Mouse (Mus musculus) midbrain, embryonic 12.5 days (tissue): Measurements from ENCODE around the gene Bace1. TPM values are rescaled to one million over a fixed set of nuclear protein-coding genes. Genes with fewer than 3 reads are reported as not detected.
A peak's percentile ranks its signal among the peaks of the same experiment; 100 is the strongest.
"Not testable (repeated sequence)": the region's sequence is repeated elsewhere in the genome, so short reads cannot be mapped to it uniquely, and the experiment has no call there.

Experiments used
- ATAC-seq: fragments of 200-750 bp; cut with Nextera tagmentation; 2 replicates; pipeline ENCODE4 v1.8.0; 2017; ENCODE audit warnings: low read depth, moderate TSS enrichment, moderate library complexity; ENCODE audit not compliant: low FRiP score
- H3K27ac ChIP-seq: fragments of 300-500 bp; sonication (generic); replicated peaks from 2 replicates; pipeline ENCODE4 v1.5.1; 2016; ENCODE audit warnings: mild to moderate bottlenecking
- H3K27me3 ChIP-seq: fragments of 300-500 bp; sonication (generic); 2 replicates; pipeline ENCODE4 v1.6.1; 2016; ENCODE audit warnings: mild to moderate bottlenecking
- H3K36me3 ChIP-seq: fragments of 300-500 bp; sonication (generic); 2 replicates; pipeline ENCODE4 v1.6.1; 2016
- H3K4me1 ChIP-seq: fragments of 300-500 bp; sonication (generic); 2 replicates; pipeline ENCODE4 v1.6.1; 2016
- H3K4me2 ChIP-seq: fragments of 300-500 bp; sonication (generic); replicated peaks from 2 replicates; pipeline ENCODE4 v1.6.1; 2016; ENCODE audit warnings: mild to moderate bottlenecking, moderate library complexity
- H3K4me3 ChIP-seq: fragments of 300-500 bp; sonication (generic); 2 replicates; pipeline ENCODE4 v1.5.1; 2016; ENCODE audit warnings: mild to moderate bottlenecking
- H3K9ac ChIP-seq: fragments of 300-500 bp; sonication (generic); replicated peaks from 2 replicates; pipeline ENCODE4 v1.6.1; 2016; ENCODE audit warnings: mild to moderate bottlenecking, moderate library complexity
- H3K9me3 ChIP-seq: fragments of 300-500 bp; sonication (generic); 2 replicates; pipeline ENCODE4 v1.6.1; 2016; ENCODE audit warnings: mild to moderate bottlenecking
- WGBS: fragments of 180-500 bp; shearing (Covaris S2); methylation state at CpG from one replicate; pipeline ENCODE4 v1.1.7; 2016; 5-methylcytosine and 5-hydroxymethylcytosine counted together
- polyA plus RNA-seq: library from polyadenylated mRNA; unstranded; fragments of >200 nt; fragmentation: Nextera tagmentation; extraction: Ambion mirVana; gene quantifications from 2 replicates; pipeline ENCODE4 v1.2.1, GENCODE M21; 2016

The Bace1 gene
- polyA plus RNA-seq, 1 experiment from 2014 or later: 37.7 TPM

GRCm38 (mm10) chr9:45839139-45839981, 980 bp downstream of the Bace1 start:
- H3K9ac ChIP-seq: peak overlapping the region; percentile 88
- H3K4me2 ChIP-seq: peak overlapping the region; percentile 83
- H3K4me1 ChIP-seq: peaks cover 33% of the 10 kb centered on the region
- H3K9me3 ChIP-seq: no peaks in the 10 kb centered on the region
- no peaks in the 10 kb centered on the region for H3K27me3 ChIP-seq
- peak overlapping the region; percentile 86 for H3K4me3 ChIP-seq
- no peaks in the 10 kb centered on the region for H3K36me3 ChIP-seq
- 0 out of 2 replicates have a peak overlapping the region, but pooled peaks have one; percentile 70 for H3K27ac ChIP-seq
- WGBS: 19% methylated on average over 17 of the region's 17 CpGs
- ATAC-seq: peak; percentile 39; the same call in 1 of the 2 replicates

- H3K27me3 ChIP-seq: no peaks in the 10 kb centered on the region
- H3K36me3 ChIP-seq: no peaks in the 10 kb centered on the region
- ATAC-seq: no peak
- no peaks in the 10 kb centered on the region for H3K9me3 ChIP-seq
- peak overlapping the region; percentile 88 for H3K9ac ChIP-seq
- H3K4me1 ChIP-seq: peaks cover 33% of the 10 kb centered on the region
- H3K4me3 ChIP-seq: peak overlapping the region; percentile 86
- WGBS: 79% methylated on average over 7 of the region's 7 CpGs
- H3K4me2 ChIP-seq: peak overlapping the region; percentile 83
- no peak overlapping the region for H3K27ac ChIP-seq
Observed at GRCm38 (mm10) chr9:45839982-45840300, 1.6 kb downstream of the Bace1 start.

- 73% methylated on average over 5 of the region's 5 CpGs for WGBS
- H3K9ac ChIP-seq: peak overlapping the region; percentile 88; the same call in 1 of the 2 replicates
- peak overlapping the region; percentile 86; the same call in 1 of the 2 replicates for H3K4me3 ChIP-seq
- H3K27me3 ChIP-seq: no peaks in the 10 kb centered on the region
- peak overlapping the region; percentile 83 for H3K4me2 ChIP-seq
- peaks cover 33% of the 10 kb centered on the region for H3K4me1 ChIP-seq
- no peak overlapping the region for H3K27ac ChIP-seq
- H3K36me3 ChIP-seq: no peaks in the 10 kb centered on the region
- no peak for ATAC-seq
- no peaks in the 10 kb centered on the region for H3K9me3 ChIP-seq
Observed at GRCm38 (mm10) chr9:45840331-45840730, 2.0 kb downstream of the Bace1 start.

- Histone ChIP-seq H3K9ac (no peak overlapping the region), H3K9me3 (no peaks in the 10 kb centered on the region), H3K4me1 (peaks cover 33% of the 10 kb centered on the region), H3K36me3 (no peaks in the 10 kb centered on the region), H3K4me2 (0 out of 2 replicates have a peak overlapping the region, but pooled peaks have one; percentile 83), H3K4me3 (no peak overlapping the region), H3K27me3 (no peaks in the 10 kb centered on the region), H3K27ac (no peak overlapping the region)
- WGBS: 84% methylated on average over 6 of the region's 6 CpGs
- no peak for ATAC-seq
Observed at GRCm38 (mm10) chr9:45841458-45841857, 3.1 kb downstream of the Bace1 start.

- no peak overlapping the region for H3K27ac ChIP-seq
- 81% methylated on average over 5 of the region's 5 CpGs for WGBS
Observed at GRCm38 (mm10) chr9:45843007-45843406, 4.6 kb downstream of the Bace1 start.

GRCm38 (mm10) chr9:45843780-45844179, 5.4 kb downstream of the Bace1 start:
- Histone ChIP-seq H3K27me3 (no peaks in the 10 kb centered on the region), H3K27ac (no peak overlapping the region), H3K9me3 (no peaks in the 10 kb centered on the region), H3K36me3 (no peaks in the 10 kb centered on the region), H3K4me2 (no peak overlapping the region), H3K4me1 (peaks cover 30% of the 10 kb centered on the region), H3K4me3 (no peak overlapping the region), H3K9ac (no peak overlapping the region)
- no peak for ATAC-seq
- WGBS: 90% methylated on average over 1 of the region's 1 CpGs

More at GRCm38 (mm10) chr9:45843007-45843406, 4.6 kb downstream of the Bace1 start:
- H3K4me2 ChIP-seq: no peak overlapping the region
- no peak overlapping the region for H3K9ac ChIP-seq
- H3K9me3 ChIP-seq: no peaks in the 10 kb centered on the region
- no peak overlapping the region for H3K4me3 ChIP-seq
- H3K4me1 ChIP-seq: peaks cover 31% of the 10 kb centered on the region
- no peak for ATAC-seq
- H3K36me3 ChIP-seq: no peaks in the 10 kb centered on the region
- H3K27me3 ChIP-seq: no peaks in the 10 kb centered on the region

GRCm38 (mm10) chr9:45845541-45845940, 7.2 kb downstream of the Bace1 start:
- Histone ChIP-seq H3K4me2 (no peak overlapping the region), H3K27me3 (no peaks in the 10 kb centered on the region), H3K9ac (no peak overlapping the region), H3K4me3 (no peak overlapping the region), H3K36me3 (no peaks in the 10 kb centered on the region), H3K9me3 (no peaks in the 10 kb centered on the region), H3K27ac (no peak overlapping the region), H3K4me1 (peaks cover 13% of the 10 kb centered on the region)
- WGBS: 89% methylated on average over 3 of the region's 3 CpGs
- no peak for ATAC-seq

GRCm38 (mm10) chr9:45846176-45846575, 7.8 kb downstream of the Bace1 start:
- H3K36me3 ChIP-seq, H3K27ac ChIP-seq, H3K27me3 ChIP-seq, H3K4me3 ChIP-seq, H3K4me1 ChIP-seq, ATAC-seq, H3K9ac ChIP-seq, H3K4me2 ChIP-seq, H3K9me3 ChIP-seq: not testable (repeated sequence)
- 82% methylated on average over 2 of the region's 2 CpGs for WGBS

- Histone ChIP-seq H3K4me2 (no peak overlapping the region), H3K4me3 (no peak overlapping the region), H3K36me3 (no peaks in the 10 kb centered on the region), H3K9me3 (no peaks in the 10 kb centered on the region), H3K27ac (no peak overlapping the region), H3K4me1 (0 out of 2 replicates have a peak, but pooled peaks cover under 1% of the 10 kb centered on the region), H3K9ac (no peak overlapping the region), H3K27me3 (no peaks in the 10 kb centered on the region)
- WGBS: 86% methylated on average over 5 of the region's 5 CpGs
- no peak for ATAC-seq
Observed at GRCm38 (mm10) chr9:45846891-45847460, 8.6 kb downstream of the Bace1 start.

- H3K4me2 ChIP-seq: no peak overlapping the region
- H3K36me3 ChIP-seq: peaks cover 8% of the 10 kb centered on the region
- no peak overlapping the region; the same call in 1 of the 2 replicates for H3K27ac ChIP-seq
- H3K9me3 ChIP-seq: no peaks in the 10 kb centered on the region
- ATAC-seq: no peak
- H3K27me3 ChIP-seq: no peaks in the 10 kb centered on the region
- no peaks in the 10 kb centered on the region for H3K4me1 ChIP-seq
- WGBS: 76% methylated on average over 9 of the region's 9 CpGs
- H3K9ac ChIP-seq: no peak overlapping the region
- no peak overlapping the region for H3K4me3 ChIP-seq
Observed at GRCm38 (mm10) chr9:45849528-45850408, 11.4 kb downstream of the Bace1 start.

- H3K27me3 ChIP-seq: no peaks in the 10 kb centered on the region
- H3K36me3 ChIP-seq: peaks cover 16% of the 10 kb centered on the region
- no peak overlapping the region for H3K27ac ChIP-seq
- no peaks in the 10 kb centered on the region for H3K9me3 ChIP-seq
- no peaks in the 10 kb centered on the region for H3K4me1 ChIP-seq
- 92% methylated on average over 8 of the region's 8 CpGs for WGBS
- H3K4me2 ChIP-seq: no peak overlapping the region
- H3K4me3 ChIP-seq: no peak overlapping the region
- H3K9ac ChIP-seq: no peak overlapping the region
- no peak for ATAC-seq
Observed at GRCm38 (mm10) chr9:45850528-45851155, 12.3 kb downstream of the Bace1 start.
